Mouse (Mus musculus) small intestine, adult 2 months (tissue): ENCODE results near the gene Gm10198. TPM values are rescaled to one million over a fixed set of nuclear protein-coding genes. Genes with fewer than 3 reads are reported as not detected.
A peak's percentile ranks its signal among the peaks of the same experiment; 100 is the strongest.

ENCODE experiments used
- H3K27ac ChIP-seq: fragments of 200-500 bp; 2 replicates; pipeline ENCODE4 v1.5.1; 2012; ENCODE audit warnings: low read depth, low read length, control low read depth, inconsistent platforms; ENCODE audit not compliant: insufficient read depth
- H3K27me3 ChIP-seq: fragments of 200-500 bp; 2 replicates; pipeline ENCODE4 v1.6.1; 2012; ENCODE audit warnings: mild to moderate bottlenecking, moderate library complexity, low read length, inconsistent platforms; ENCODE audit not compliant: control insufficient read depth, insufficient read depth
- H3K36me3 ChIP-seq: fragments of 200-500 bp; 2 replicates; pipeline ENCODE4 v1.6.1; 2012; ENCODE audit warnings: mild to moderate bottlenecking, low read length, control low read depth, inconsistent platforms; ENCODE audit not compliant: control insufficient read depth, insufficient read depth
- H3K4me1 ChIP-seq: fragments of 200-500 bp; 2 replicates; pipeline ENCODE4 v1.6.1; 2012; ENCODE audit warnings: low read length, inconsistent platforms, mixed read lengths; ENCODE audit not compliant: control insufficient read depth, insufficient read depth, insufficient read length
- H3K4me3 ChIP-seq: fragments of 200-500 bp; 2 replicates; pipeline ENCODE4 v1.5.1; 2012; ENCODE audit warnings: low read depth, mild to moderate bottlenecking, control low read depth, inconsistent platforms, low read length, moderate library complexity
- CTCF ChIP-seq: fragments of 200-500 bp; IDR thresholded peaks from 2 replicates; pipeline ENCODE4 v1.5.1; 2012; ENCODE audit warnings: low read depth, mild to moderate bottlenecking, control low read depth, inconsistent platforms, low read length, moderate library complexity, mixed read lengths; ENCODE audit not compliant: insufficient replicate concordance, insufficient read length; ENCODE audit errors: extremely low read depth
- POLR2A ChIP-seq: fragments of 200-500 bp; IDR thresholded peaks from 2 replicates; pipeline ENCODE4 v1.6.1; 2012; ENCODE audit warnings: low read depth, mild to moderate bottlenecking, control low read depth, inconsistent platforms, low read length, moderate library complexity
- WGBS: fragments of 180-500 bp; shearing (Covaris S2); methylation state at CpG from one replicate; pipeline ENCODE4 v1.1.7; 2018; 5-methylcytosine and 5-hydroxymethylcytosine counted together
- polyA plus RNA-seq: library from polyadenylated mRNA; depleted of rRNA; stranded (reverse); fragments of >200 nt; gene quantifications from 2 replicates; pipeline ENCODE4 v1.2.3, GENCODE M21; 2012; rRNA removed

Gene Gm10198
- polyA plus RNA-seq, 1 experiment: not detected

DNA sequence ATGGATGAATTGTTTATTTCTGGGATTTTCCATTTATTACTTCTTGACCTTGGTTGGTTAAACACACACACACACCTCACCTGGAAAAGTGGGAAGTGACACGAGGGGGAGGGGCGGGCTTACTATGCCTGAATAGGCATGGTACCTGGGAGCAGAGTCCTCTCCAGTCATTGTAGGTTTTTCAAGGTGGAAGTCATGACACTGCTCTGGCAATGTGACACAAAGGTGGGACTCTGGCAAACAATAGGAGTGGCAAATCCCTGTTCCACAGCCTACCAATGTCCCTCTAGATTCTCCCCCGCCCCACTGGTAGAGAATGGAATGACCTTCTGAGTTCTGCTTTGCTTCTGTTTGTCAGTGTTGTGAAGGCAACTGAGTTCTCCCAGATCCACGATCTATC, 27.8 kb downstream of the Gm10198 start:
- no peaks in the 10 kb centered on the region for H3K27me3 ChIP-seq
- no peaks in the 10 kb centered on the region for H3K36me3 ChIP-seq
- WGBS: 60% methylated on average over 4 of the region's 4 CpGs
- H3K4me3 ChIP-seq: no peak overlapping the region
- H3K4me1 ChIP-seq: peaks cover 5% of the 10 kb centered on the region; the same call in 1 of the 2 replicates
- TF ChIP-seq CTCF (no peak), POLR2A (no peak)
- H3K27ac ChIP-seq: no peak overlapping the region

DNA sequence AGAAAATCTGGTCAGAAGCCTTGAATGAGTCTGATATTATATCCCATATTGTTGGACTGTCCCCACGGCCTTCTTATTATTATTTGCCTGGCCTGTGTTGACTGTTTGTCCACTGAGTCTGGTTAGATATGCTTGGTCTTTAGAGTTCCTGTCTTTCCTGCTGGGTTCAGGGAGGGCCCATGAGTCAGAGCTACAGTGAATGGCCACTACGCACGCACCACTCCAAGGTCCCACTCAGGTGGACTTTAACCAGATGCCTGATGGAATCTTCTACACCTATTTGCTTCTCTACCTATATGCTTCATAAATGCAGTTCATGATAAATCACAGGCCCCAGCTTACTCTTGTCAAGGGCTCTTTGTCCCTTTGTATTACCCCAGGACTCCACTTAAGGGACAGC, 29.8 kb downstream of the Gm10198 start:
- peaks cover 5% of the 10 kb centered on the region; the same call in 1 of the 2 replicates for H3K4me1 ChIP-seq
- H3K4me3 ChIP-seq: no peak overlapping the region
- peak overlapping the region; percentile 93 for H3K27ac ChIP-seq
- TF ChIP-seq CTCF (no peak), POLR2A (no peak)
- no peaks in the 10 kb centered on the region for H3K36me3 ChIP-seq
- H3K27me3 ChIP-seq: no peaks in the 10 kb centered on the region
- 66% methylated on average over 3 of the region's 3 CpGs for WGBS

DNA sequence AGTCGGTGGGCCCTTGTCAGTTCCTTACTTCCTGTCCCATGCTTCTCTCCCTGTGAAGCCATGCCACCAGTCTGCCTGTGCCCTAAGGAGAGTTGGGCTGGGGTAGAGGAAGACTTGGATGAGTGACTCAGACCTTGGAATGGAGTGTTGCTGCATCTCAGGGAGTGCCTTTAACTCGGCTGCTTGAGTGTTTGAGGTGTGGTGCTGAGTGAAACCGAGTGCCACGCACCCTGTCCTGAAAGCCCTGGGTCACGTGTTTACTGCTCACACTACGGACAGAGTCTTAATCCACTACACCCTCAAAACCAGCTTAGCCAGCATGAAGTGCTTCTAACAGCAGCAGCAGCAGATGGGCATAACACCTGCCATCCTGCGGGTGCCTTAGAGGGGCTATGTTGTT, 30.5 kb downstream of the Gm10198 start:
- H3K27me3 ChIP-seq: no peaks in the 10 kb centered on the region
- H3K27ac ChIP-seq: peak overlapping the region; percentile 93
- H3K4me1 ChIP-seq: peaks cover 5% of the 10 kb centered on the region; the same call in 1 of the 2 replicates
- 55% methylated on average over 7 of the region's 7 CpGs for WGBS
- no peak overlapping the region for H3K4me3 ChIP-seq
- no peaks in the 10 kb centered on the region for H3K36me3 ChIP-seq
- no peak for TF ChIP-seq CTCF
- TF ChIP-seq POLR2A: no peak

DNA sequence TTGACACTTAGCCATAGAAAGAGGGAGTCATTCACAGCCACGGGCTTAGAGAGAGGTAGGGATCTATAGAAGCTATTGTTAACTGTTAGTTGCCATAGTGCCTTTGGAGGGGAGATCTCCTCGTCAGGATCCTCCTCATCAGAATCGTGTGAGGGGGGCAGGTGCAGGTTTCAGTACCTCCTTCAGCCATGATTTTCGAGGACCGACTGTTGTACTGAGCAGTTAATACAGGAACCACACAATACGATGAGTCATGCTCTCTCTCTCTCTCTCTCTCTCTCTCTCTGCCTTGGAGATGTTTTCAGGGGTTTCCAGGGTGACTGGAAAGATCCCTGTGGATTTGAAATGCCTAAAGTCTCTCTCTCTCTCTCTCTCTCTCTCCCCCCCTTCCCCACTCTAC, 31.5 kb downstream of the Gm10198 start:
- Histone ChIP-seq H3K4me3 (no peak overlapping the region), H3K27me3 (no peaks in the 10 kb centered on the region), H3K27ac (0 out of 2 replicates have a peak overlapping the region, but pooled peaks have one; percentile 75), H3K36me3 (no peaks in the 10 kb centered on the region), H3K4me1 (peaks cover 5% of the 10 kb centered on the region; the same call in 1 of the 2 replicates)
- WGBS: 67% methylated on average over 6 of the region's 6 CpGs
- TF ChIP-seq POLR2A (no peak), CTCF (no peak)

DNA sequence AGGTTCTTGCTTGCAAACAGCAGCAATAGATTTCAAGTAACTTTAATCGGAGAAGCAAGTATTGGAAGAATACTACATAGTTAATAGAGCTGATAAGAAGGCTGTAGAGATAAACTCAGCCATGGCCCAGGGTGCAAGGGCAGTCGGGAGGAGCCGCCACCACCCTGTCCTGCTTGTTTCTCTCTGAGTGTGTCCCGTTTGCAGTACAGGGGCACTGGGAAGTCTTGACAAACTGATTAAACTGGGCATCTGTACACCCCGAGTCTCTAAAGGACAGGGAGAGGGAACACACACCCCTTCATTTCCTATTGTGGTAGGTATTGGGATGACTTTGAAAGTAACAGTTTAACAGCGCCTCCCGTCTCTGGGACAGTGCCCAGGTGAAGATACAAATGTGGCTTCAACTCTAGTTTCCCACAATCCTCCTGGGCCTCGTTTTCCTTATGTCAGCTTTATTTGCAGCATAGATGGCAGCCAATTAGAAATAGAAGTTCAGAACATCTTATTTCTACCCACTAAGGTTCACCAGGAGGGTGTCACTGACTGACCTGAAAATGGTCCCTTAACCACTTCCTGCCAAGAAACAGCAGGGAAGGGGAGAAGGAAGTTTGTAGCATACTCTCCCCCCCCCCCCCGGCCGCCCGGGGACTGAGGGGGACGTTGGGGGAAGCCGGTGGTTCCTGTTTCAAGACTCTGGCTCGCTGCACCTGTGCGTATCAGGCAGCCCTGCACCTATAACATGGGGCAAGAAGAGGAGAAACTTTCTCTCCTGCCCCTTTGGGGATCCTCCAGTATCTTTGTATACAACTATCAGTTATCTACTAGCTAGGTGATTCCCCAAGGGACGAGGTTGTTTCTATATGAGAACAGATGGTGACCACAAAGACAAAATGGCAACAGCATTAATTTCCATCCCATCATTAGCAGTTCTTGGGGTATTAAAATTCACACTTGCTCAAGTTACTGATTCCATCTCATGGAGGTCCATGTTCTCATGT, 41.9 kb downstream of the Gm10198 start:
- H3K36me3 ChIP-seq: no peaks in the 10 kb centered on the region
- H3K27ac ChIP-seq: no peak overlapping the region
- H3K4me1 ChIP-seq: peaks cover 4% of the 10 kb centered on the region; the same call in 1 of the 2 replicates
- no peaks in the 10 kb centered on the region for H3K27me3 ChIP-seq
- TF ChIP-seq CTCF (no peak), POLR2A (no peak)
- no peak overlapping the region for H3K4me3 ChIP-seq
- 59% methylated on average over 16 of the region's 16 CpGs for WGBS

DNA sequence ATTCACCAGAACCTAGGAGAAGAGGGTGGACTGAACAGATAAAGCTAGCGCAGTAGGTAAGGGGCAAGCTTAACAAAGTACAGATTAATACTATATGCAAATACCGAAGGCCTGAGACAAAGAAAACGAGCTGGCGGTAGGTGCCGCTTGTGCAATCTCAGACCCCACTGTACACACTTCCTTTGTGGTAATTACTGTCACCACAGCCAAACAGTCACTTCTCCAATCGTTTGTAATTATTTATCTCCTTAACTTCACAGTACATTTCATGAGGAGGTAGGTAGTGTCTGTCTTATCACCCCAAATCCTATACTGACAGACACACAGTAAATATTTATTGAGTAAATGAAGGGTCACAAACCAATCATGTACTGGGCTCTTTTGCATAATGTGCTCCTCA, 47.7 kb downstream of the Gm10198 start:
- Histone ChIP-seq H3K36me3 (no peaks in the 10 kb centered on the region), H3K4me1 (no peaks in the 10 kb centered on the region), H3K4me3 (no peak overlapping the region), H3K27ac (no peak overlapping the region), H3K27me3 (no peaks in the 10 kb centered on the region)
- TF ChIP-seq POLR2A: no peak
- no peak for TF ChIP-seq CTCF
- WGBS: 67% methylated on average over 6 of the region's 6 CpGs

Other genes starting within 250 kb of the Gm10198 start
- 0.22 and 0.34 TPM in 2 replicates for gene Gpbp1, start 102.7 kb upstream of the Gm10198 start, polyA plus RNA-seq
- not detected in 2 replicates for gene Gm49496, start 42.8 kb upstream of the Gm10198 start, polyA plus RNA-seq
- gene Mier3, start 88.2 kb downstream of the Gm10198 start, polyA plus RNA-seq: 1.4 and 4.9 TPM in 2 replicates
- gene Map3k1, start 216.2 kb downstream of the Gm10198 start, polyA plus RNA-seq: 5.1 and 15.0 TPM in 2 replicates